Mouse (Mus musculus) E14TG2a.4 (cell line): ENCODE measurements at regions not wholly inside any gene's neighbourhood (a gene's known extent, or its start where the extent isn't known, plus 50 kb on each side); places are given as distances from the start of the nearest gene placed in this dataset.

ENCODE experiments used
- CTCF ChIP-seq: conservative IDR thresholded peaks from 2 replicates; pipeline ENCODE4 v1.5.1; 2014; ENCODE audit warnings: low read length
- POU5F1 ChIP-seq: IDR thresholded peaks from 2 replicates; pipeline ENCODE4 v1.6.1; 2014; ENCODE audit warnings: low read length, borderline replicate concordance

DNA sequence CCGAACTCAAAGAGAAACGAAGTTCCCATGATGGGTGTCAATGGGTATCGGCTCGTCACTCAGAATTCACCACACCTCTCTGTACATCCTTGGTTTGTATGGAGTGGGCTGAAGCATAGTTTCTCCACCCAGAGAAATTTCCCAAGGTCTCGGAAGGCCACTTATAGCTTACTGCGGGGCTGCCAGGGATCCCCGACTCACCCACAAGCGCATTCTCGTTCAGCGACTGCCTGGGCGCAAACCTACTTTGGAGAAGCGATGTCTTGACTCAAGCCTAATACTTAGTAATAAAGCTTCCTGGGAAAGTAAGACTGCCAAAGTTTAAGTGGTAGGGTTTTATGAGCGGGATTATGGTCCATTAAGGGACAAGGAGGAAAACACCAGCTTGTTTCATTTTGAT is 303.4 kb upstream of the Nfe2l3 start:
- TF ChIP-seq CTCF (no peak), POU5F1 (no peak)
